Mouse (Mus musculus): ENCODE data around the gene Ccnd3.

The Ccnd3 gene

DNA sequence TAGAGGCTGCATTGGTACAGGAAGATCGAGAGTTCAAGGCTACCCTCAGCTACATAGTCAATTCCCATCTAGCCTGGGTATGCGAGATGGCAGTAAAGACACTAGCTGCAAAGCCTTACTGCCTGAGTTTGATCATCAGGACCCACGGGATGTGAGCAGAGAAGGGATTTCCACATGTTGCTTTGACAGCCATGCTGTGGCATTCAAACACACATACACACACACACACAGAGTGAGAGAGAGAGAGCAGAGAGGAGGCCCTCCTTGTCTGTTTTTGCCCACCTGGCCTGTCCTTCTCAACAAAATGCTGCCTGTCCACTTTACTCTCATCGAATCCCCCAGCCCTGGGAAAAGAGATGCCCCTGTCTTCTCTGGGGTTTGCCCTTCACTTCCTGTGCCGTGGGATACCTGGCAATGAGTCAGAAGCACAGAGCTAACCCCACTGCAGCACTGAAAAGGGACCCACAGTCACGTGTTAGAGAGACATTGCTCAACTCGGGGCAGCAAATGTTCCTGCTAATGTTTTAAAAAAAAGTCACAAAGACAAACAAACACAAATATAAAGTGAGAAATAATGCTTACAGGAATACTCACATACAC is 38.3 kb downstream of the Ccnd3 start:
- DNase-seq (ENCODE audit: extremely low spot score, low spot score) = no peak

DNA sequence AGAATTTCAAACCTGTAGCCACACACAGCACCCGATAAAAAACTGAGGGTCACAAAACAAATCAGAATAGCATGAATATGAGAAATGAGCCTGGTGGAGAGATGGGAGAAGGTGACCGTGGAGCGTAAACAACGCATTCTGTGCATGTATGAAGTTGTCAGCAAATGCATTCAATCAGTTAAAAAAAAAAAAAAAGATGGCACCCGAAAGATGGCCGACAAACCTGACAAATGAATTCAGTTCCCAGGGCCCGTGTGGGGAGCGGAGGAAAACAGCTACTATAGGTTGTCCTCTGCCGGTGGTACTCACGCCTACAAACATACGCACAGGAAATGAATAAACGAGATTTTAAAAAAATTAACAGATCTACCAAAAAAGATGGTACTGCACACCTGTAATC is 40.3 kb downstream of the Ccnd3 start:
- no peak for DNase-seq (ENCODE audit: extremely low spot score, low spot score)

DNA sequence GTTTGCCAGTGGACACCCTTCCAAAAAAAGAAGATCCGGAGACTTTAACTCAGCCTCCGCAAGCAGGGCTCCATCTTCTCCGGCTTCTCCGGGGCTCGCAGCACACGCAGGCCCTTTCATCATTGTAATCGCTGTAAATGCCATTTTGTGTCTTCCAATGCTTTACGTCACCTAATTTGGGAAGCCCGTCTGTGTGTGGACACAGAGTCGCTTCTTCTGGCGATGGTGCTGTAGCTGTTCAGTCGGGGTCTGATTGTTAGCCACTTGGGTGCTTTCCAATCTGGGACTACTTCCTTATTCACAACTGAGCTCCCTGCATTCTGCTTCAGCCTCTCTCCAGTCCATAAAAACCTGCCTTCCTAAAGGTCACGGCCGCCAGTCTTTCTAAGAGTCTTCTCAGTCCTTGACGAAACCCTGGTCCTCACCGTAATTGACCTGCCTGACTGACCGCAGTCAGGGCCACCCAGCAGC is 41.0 kb downstream of the Ccnd3 start:
- no peak for DNase-seq (ENCODE audit: extremely low spot score, low spot score)

DNA sequence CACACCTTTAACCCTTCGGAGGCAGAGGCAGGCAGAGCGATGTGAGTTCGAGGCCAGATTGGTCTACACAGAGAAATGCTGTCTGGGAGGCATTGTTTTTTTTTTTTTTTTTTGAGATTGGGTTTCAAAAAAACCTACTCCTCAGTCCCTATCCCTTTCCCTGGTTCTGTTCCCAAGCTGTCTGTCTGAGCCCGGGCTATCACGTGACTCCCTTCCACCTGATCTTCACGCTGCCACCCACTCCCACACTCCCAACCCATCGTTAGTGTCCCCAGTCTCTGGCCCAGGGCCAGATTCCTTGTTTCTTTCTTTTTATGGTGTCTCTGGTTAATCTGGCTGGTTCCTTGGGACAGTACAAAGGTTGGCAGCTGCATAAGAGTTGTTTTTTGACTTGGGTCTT is 46.2 kb downstream of the Ccnd3 start:
- no peak for DNase-seq (ENCODE audit: extremely low spot score, low spot score)

DNA sequence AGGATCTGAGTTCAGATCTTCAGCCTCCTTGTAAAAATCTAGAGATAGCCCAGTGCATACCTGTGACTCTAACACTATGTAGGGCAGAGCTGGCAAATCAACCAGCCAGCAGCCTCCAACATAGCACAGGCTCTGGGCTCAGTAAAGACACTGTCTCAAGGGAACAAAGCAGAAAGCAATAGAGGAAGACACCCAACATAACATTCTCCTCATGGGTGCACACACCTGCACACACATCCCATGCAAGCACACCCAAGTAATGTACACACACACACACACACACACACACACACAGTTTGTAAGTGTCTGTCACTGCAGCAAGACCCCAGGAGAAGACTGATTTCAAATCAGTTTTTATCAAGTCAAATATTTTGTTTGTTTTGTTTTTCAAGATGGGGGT is 48.1 kb downstream of the Ccnd3 start:
- no peak for DNase-seq (ENCODE audit: extremely low spot score, low spot score)

DNA sequence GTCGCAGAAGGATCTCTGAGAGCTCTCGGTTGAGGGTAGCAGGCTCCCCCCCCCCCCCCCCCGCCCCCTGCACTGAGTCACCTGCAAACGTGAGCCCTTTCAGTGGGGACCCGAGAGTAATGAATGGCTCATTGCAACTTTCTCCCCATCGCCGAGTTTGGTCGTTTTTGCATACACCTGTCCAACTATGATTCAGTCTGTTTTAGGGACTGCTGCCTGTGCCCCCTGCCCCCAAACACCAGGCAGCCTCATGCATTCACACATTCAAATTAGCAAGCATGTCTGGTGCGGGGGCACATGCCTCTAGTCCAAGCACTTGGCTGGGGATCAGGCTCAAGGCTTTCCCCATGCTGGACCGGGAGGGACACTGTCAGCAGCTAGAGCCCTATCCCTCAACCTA is 49.8 kb downstream of the Ccnd3 start:
- DNase-seq (ENCODE audit: extremely low spot score, low spot score) = no peak

DNA sequence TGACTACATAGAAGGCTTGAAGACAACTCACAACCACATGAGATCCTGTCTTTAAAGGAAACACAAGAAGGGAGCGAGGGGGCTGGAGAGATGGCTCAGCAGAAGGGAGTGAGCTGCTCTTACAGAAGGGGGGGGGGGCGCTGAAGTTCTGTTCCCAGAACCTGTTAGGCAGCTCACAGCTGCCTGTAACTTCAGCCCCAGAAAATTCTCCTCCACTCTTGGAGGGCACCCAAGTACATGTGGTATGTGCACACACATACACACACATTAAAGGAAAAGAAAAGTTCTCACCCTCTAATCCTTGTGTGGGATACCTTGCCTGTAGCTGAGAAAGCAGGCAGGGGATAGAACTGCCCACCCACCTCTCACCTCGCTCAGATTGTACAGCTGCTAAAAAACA is 52.3 kb downstream of the Ccnd3 start:
- no peak for DNase-seq (ENCODE audit: extremely low spot score, low spot score)

DNA sequence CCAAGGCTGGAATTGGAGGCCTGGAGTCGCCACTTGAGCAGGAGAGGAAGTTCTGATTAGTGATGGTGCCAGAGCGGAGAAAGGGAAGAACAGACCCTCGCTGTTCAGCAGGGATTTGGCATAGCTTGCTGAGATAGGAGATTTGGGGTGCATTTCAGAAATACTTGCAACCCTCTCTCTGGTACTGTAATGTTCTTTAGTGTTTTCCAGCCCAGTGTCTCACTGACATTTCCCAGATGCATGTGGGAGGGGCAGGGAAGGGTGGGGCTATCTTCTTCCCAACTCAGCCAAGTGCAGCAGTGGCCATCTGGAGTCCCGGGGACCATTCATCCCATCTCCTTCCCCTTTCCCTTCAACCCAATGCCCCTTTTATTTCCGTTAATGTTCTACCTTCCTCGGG is 54.9 kb downstream of the Ccnd3 start:
- no peak for DNase-seq (ENCODE audit: extremely low spot score, low spot score)

DNA sequence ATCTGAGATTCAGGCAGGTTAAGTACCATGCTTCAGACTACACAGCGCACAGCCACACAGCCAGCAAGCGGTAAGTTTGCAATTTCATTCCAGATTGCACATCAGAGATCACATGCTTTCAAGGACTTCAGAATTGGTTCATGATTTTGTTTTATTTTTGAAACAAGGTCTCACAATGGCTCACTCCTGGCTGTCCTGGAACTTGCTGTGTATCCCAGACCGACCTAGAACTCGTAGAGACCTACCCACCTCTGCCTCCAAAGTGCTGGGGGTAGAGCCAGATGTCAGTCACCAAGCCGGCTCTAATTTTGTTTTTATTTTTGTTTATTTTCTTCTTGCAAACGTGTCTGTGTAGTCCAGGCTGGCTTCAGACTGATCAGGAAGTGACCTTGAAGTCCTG is 58.0 kb downstream of the Ccnd3 start:
- no peak for DNase-seq (ENCODE audit: extremely low spot score, low spot score)

DNA sequence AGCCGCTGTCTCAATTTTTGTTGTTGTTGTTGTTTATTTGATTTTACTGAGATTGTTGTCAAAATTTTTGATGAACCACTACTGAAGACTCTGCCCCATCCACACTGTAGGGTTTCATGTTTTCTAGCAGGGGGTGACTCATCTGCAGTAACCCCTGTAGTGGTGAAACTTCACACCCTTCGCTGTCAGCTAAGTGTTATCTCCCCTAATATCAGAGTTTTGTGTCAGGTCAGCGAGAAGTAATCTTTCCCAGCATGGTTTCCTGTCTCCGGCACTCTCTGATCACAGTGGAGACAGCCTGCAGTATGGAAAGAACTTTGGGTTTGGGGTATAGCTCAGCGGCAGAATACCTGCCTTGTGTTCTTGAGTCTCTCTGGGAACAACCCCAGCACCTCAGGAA is 59.8 kb downstream of the Ccnd3 start:
- no peak for DNase-seq (ENCODE audit: extremely low spot score, low spot score)

DNA sequence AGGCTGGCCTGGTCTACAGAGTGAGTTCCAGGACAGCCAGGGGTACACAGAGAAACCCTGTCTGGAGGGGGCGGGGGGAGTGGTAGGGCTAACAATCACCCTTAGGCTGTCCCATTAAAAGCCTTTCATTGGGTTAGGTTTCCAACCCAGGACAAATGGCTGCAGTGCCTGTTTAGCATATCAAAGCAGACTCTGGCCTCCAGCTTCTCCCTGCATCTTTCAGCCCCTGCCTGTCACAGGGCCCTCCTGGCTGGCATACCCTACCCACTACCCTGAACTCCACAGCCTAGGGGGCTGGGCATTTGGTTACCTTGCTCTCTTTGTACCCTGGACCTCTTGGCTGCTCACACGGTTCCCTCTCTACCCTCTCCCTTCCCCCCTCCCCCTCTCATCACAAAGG is 61.3 kb downstream of the Ccnd3 start:
- DNase-seq (ENCODE audit: extremely low spot score, low spot score) = no peak

DNA sequence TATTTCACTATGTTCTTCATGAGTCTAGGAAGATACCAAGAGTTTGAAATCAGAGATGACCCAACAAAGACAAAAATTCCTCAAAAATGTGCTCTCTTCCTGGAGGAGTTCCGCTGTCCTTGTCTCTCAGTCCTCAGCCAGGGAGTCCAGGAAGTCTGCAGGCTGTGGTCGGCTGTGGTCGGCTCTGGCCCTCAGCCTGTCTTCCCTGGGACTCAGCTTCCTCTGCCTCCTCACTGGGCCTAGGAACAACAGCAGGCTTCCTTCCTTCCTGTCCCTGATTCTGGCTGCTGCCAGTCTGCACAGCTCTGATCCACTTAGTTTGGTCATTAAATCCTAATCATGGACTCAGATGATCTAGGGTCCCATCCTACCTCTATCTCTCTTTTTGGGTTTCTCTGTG is 62.4 kb downstream of the Ccnd3 start:
- no peak for DNase-seq (ENCODE audit: extremely low spot score, low spot score)

DNA sequence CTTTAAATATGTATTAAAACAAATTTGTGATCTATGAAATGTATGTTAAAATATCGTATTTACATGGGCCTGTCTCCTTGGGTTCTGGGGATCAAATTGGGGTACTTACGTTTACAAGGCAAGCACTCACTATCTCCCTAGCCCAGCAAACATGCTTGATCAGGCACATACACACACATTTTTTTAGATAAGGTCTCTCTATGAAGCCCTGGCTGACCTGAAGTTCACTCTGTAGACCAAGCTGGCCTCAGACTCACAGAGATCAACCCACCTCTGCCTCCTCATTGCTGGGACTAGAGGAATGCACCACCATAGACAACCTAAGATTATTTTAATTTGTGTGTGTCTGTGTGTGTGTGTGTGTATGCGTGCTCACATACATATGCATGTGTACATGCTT is 63.5 kb downstream of the Ccnd3 start:
- no peak for DNase-seq (ENCODE audit: extremely low spot score, low spot score)

DNA sequence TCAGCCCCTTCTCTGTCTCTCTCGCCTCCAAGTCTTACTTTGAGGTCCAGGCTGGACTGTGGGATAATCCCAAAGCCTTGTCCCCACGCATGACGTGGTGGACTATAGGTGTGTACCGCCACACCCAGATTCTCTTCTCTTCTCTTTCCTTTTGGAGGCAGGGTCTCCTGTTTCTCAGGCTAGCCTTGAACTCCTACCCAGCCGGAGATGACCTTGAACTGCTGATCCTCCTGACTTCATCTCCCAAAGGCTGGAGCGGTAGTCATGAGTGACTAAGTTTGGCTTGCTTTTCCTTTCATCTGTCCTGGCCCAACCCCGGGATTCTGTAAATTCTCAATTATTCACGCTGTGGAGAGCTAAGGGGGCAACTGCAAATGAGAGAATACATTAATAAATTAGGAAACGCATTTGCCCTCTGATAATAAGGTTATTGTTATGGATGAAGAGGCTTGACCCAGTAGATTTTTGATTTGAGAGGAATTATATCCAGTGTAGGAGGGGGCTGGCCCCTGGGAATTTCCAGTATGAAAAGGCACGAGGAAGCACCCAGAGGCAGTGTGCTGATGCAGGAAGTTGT is 64.2 kb downstream of the Ccnd3 start:
- no peak for DNase-seq (ENCODE audit: extremely low spot score, low spot score)

DNA sequence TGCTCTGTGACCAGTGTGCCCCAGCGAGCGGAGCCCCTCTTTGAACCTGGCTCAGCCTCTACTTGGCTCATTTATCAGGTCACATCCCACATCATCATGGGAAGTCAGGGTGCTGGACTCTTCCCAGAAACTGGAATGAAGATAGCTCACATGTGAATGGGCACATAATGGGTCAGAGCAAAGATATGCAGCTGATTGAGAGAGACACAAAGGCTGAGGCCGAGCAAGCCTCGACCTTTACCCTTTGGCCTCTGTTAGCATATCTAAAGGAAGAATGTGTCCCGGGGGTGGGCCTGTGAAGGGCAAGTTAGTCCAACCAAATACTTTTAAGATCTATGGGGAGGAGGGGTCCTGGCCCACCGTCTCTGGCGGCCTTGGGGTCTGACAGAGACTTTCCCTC is 66.8 kb downstream of the Ccnd3 start:
- DNase-seq (ENCODE audit: extremely low spot score, low spot score) = peak; percentile 54

DNA sequence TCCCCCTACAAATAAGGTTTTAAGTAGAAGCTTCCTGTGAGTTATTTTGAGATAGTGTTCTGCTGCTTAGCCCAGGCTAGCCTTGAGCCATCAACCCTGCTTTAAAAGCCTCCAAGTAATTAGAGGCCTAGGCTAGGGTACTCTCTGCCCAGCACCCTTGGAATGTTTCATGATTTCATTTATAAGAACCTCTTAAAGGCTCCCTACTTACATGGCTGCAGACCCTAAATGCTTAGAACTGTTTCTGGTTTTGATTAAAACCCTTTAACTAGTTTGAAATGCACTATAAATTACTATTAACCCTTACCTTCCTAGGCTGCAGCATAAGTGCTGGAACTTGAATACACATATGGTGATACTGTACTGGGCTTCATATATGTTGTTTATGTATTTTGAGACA is 67.6 kb downstream of the Ccnd3 start:
- no peak for DNase-seq (ENCODE audit: extremely low spot score, low spot score)

DNA sequence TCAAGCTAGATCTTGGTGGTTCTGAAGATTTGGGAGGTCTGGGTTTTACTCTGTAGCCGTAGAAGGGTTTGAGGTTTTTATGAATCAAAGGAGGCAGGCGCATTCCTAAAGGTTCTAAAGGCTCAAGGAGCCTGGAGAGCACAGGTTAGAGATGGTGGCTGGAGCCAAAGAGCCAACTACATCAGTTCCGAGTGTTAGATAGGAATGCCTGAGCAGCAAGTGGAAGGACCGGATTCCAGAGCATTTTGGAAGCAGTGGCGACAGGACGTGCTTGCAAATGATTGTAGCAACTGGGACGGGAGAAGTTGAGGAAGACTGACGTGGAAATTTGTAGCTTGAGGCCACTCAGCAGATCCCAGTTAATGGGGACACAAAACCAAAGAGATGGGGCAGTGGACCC is 69.2 kb downstream of the Ccnd3 start:
- no peak for DNase-seq (ENCODE audit: extremely low spot score, low spot score)

DNA sequence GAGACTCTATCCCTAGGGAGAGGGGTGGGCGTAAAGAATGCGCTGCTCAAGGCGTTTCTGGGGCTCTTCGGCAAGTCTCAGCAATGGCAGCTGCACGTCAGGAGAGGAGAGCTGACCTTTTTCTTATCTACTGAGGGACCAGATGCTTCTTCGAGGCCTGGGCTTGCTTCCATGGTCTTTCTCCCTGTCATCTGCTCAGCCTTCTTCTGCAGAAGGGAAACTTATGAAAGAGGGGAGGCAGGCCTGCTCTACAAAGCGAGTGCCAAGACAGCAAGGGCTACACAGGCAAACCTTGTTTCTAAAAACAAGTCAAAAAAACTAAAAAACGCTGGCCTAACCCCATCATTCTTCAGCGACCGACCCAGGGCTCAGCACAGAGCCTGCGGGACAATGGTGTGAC is 70.0 kb downstream of the Ccnd3 start:
- DNase-seq (ENCODE audit: extremely low spot score, low spot score) = no peak

DNA sequence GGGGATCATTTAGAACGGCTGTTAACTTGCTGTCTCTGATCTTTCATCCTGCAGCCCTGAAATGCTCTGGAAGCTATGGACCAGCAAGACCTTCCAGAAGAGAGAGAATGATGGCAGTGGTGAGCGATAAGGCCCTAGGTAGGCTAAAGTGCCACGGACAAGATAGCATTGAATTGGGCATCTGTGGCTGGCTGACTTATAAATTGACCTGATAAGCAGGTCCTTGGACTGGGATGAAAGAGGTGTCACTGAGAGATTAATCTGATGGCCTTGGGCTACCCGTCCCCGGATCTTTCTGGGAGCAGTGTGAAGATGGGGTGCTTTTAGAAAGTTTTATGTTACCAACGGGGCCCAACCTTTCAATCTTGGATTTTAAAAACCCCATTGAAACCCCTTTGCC is 73.8 kb downstream of the Ccnd3 start:
- DNase-seq (ENCODE audit: extremely low spot score, low spot score) = no peak

DNA sequence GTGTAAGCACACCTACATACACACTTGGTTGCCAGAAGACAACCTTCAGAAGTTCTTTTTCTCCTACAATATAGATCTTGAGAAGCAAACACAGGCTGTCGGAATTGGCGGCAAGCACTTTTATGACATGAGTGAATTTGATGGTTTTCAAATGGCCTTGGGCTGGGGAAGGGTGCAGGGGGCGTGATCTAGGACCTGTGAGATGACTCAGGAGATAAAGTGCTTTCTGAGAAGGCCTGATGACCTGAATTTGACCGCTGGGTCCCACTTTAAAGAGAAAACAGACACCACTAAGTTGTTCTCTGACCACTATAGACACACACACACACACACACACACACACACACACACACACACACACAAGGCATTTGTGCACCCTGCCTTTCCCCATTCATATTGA is 76.1 kb downstream of the Ccnd3 start:
- DNase-seq (ENCODE audit: extremely low spot score, low spot score) = no peak

DNA sequence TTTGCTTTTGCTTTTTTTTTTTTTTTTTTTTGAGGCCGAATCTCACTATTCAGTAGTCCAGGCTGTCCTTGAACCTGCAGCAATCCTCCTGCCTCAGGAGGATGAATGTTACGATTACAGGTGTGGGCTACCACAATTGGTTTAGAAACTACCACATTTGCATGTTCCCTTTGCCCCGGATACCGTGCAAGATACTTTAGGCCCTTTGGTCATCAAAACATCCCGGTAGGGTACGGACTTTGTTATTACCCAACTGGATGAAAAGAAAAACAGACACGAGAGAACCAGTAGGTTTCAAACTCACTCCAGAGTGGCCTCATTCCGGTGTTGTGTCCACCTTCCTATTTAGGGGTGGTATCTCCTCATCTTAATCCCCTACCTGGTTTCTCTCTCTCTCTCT is 83.7 kb downstream of the Ccnd3 start:
- no peak for DNase-seq (ENCODE audit: extremely low spot score, low spot score)

DNA sequence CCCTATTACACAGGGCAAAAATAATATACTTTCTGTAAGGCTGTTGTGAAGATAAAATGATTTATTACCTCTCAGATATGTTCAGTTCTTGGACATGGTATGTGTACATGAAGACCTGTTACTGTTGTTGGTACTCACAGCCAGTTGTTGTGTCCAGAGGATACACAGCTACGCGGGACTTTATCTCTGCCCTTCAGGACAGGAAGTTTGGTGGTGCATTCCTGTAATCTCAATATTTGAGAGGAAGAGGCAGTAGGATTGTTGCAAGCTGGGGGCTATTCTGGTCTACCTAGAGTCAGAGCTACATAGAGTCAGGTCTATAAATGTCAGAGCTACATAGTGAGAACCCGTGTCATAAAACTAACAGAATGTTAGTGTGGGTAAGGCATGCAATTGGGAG is 86.2 kb downstream of the Ccnd3 start:
- DNase-seq (ENCODE audit: extremely low spot score, low spot score) = no peak

DNA sequence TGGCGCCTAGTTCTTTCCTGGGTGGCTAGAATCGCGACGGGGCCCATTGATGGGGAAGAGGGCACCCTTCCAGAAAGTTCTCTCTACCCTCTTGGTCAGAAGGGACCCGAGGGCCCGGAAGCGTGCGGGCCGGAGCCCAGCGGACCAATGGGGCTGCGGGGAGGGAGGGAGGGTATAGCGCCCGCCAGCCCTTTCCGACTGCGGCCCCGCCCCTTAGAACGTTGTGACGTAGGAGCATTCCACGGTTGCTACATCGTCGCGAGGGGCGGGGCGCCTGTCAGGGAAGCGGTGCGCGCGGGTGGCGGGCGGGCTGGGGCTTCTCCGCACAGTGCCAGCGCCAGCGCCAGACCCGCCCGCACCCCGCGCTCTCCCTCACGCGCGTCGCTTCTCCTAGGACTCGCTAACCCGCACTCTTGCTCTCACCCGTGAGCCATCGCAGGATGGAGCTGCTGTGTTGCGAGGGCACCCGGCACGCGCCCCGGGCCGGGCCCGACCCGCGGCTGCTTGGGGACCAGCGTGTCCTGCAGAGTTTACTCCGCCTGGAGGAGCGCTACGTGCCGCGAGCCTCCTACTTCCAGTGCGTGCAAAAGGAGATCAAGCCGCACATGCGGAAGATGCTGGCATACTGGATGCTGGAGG is 88.5 kb downstream of the Ccnd3 start:
- DNase-seq (ENCODE audit: extremely low spot score, low spot score) = peak; percentile 93
